Mouse (Mus musculus) heart, postnatal 0 days (tissue): ENCODE data around the gene Fxr2. TPM values are rescaled to one million over a fixed set of nuclear protein-coding genes. Genes with fewer than 3 reads are reported as not detected.
A peak's percentile ranks its signal among the peaks of the same experiment; 100 is the strongest.

Experiments
- ATAC-seq: fragments of 200-750 bp; cut with Nextera tagmentation; 2 replicates; pipeline ENCODE4 v1.8.0; 2017; ENCODE audit warnings: low read depth, moderate number of reproducible peaks, moderate library complexity; ENCODE audit not compliant: insufficient read depth
- DNase-seq: peaks from one replicate; pipeline ENCODE4 v3.0.0-alpha.2; 2016; ENCODE audit warnings: low spot score
- H3K27ac ChIP-seq: fragments of 300-500 bp; sonication (generic); 2 replicates; pipeline ENCODE4 v1.5.1; 2014; ENCODE audit warnings: low read depth, mild to moderate bottlenecking
- H3K27me3 ChIP-seq: fragments of 300-500 bp; sonication (generic); 2 replicates; pipeline ENCODE4 v1.6.1; 2014; ENCODE audit warnings: low read length, mixed read lengths; ENCODE audit not compliant: control insufficient read depth, insufficient read depth
- H3K36me3 ChIP-seq: fragments of 300-500 bp; sonication (generic); replicated peaks from 2 replicates; pipeline ENCODE4 v1.6.1; 2014; ENCODE audit warnings: low read length, mixed read lengths; ENCODE audit not compliant: control insufficient read depth, insufficient read depth
- H3K4me1 ChIP-seq: fragments of 300-500 bp; sonication (generic); 2 replicates; pipeline ENCODE4 v1.6.1; 2014; ENCODE audit warnings: antibody characterized with exemption; ENCODE audit not compliant: control insufficient read depth, insufficient read depth
- H3K4me2 ChIP-seq: fragments of 300-500 bp; sonication (generic); 2 replicates; pipeline ENCODE4 v1.6.1; 2014; ENCODE audit warnings: low read depth, mild to moderate bottlenecking, low read length, moderate library complexity
- H3K4me3 ChIP-seq: fragments of 300-500 bp; sonication (generic); 2 replicates; pipeline ENCODE4 v1.5.1; 2014; ENCODE audit warnings: low read depth, low read length
- H3K9ac ChIP-seq: fragments of 300-500 bp; sonication (generic); replicated peaks from 2 replicates; pipeline ENCODE4 v1.6.1; 2014; ENCODE audit warnings: low read depth, low read length, mixed read lengths
- H3K9me3 ChIP-seq: fragments of 300-500 bp; sonication (generic); replicated peaks from 2 replicates; pipeline ENCODE4 v1.6.1; 2016; ENCODE audit warnings: low read length; ENCODE audit not compliant: control insufficient read depth
- CTCF ChIP-seq: IDR thresholded peaks from 2 replicates; pipeline ENCODE4 v1.5.1; 2016; ENCODE audit warnings: antibody characterized with exemption, control low read depth, low read depth
- EP300 ChIP-seq: IDR thresholded peaks from 2 replicates; pipeline ENCODE4 v1.6.1; 2016; ENCODE audit warnings: antibody characterized with exemption, low read depth
- WGBS: fragments of 180-500 bp; shearing (Covaris S2); extraction: QIAGEN DNeasy Blood & Tissue Kit; methylation state at CpG from one replicate; pipeline ENCODE4 v1.1.7; 2014; 5-methylcytosine and 5-hydroxymethylcytosine counted together
- polyA plus RNA-seq: library from polyadenylated mRNA; unstranded; fragments of >200 nt; fragmentation: Nextera tagmentation; extraction: Ambion mirVana; gene quantifications from 2 replicates; pipeline ENCODE4 v1.2.1, GENCODE M21; 2015
- total RNA-seq: library from RNA; depleted of rRNA; stranded (reverse); fragments of >200 nt; gene quantifications from 2 replicates; pipeline ENCODE4 v1.2.3, GENCODE M21; 2014; ENCODE audit warnings: low replicate concordance

The Fxr2 gene
- total and polyA plus RNA-seq, 2 experiments from 2014 or later = 15.8 to 64.7 TPM

DNA sequence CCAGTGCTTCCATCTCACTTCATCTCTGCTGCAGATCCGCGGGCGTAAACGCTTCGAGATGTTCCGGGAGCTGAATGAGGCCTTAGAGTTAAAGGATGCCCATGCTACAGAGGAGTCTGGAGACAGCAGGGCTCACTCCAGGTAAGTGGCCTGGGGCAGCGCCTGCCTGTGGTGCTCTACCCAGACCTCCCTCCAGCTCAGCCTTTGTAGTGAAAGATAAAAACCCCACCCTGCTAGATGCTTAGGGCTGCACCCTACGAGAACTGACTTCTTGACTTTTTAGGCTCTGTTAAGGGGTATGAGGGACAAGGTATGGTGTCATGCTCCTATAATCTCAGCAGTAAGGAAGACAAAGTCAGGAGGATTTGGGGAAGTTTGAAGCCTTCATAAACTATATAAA, 42.2 kb upstream of the Fxr2 start:
- Histone ChIP-seq H3K36me3 (peaks cover 59% of the 10 kb centered on the region), H3K4me2 (no peak overlapping the region), H3K27ac (no peak overlapping the region), H3K9ac (no peak overlapping the region), H3K27me3 (no peaks in the 10 kb centered on the region), H3K9me3 (no peaks in the 10 kb centered on the region), H3K4me3 (no peak overlapping the region), H3K4me1 (no peaks in the 10 kb centered on the region)
- DNase-seq = no peak
- TF ChIP-seq CTCF = no peak
- no peak for TF ChIP-seq EP300
- WGBS = 95% methylated on average over 8 of the region's 8 CpGs
- ATAC-seq = no peak

DNA sequence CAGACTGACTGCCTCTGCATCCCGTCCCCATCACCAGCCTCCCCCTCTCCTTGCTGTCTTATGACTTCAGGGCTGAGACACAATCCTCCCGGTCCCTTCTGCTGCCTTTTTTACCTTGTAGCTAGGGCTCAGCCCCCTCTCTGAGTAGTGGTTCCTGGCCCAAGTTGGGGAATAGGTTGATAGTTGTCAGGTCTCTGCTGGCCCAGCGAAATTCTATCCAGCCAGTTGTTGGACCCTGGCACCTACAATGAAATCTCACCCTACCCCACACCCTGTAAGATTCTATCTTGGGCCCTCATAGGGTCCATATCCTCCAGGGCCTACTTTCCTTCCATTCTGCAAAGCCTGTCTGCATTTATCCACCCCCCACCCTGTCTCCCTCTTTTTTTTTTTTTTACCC, 41.4 kb upstream of the Fxr2 start:
- Histone ChIP-seq H3K27ac (no peak overlapping the region), H3K4me2 (no peak overlapping the region), H3K36me3 (peaks cover 59% of the 10 kb centered on the region), H3K4me1 (no peaks in the 10 kb centered on the region), H3K4me3 (no peak overlapping the region), H3K9me3 (no peaks in the 10 kb centered on the region), H3K27me3 (no peaks in the 10 kb centered on the region), H3K9ac (no peak overlapping the region)
- no peak for ATAC-seq
- 83% methylated on average over 3 of the region's 3 CpGs for WGBS
- no peak for DNase-seq
- no peak for TF ChIP-seq EP300
- no peak for TF ChIP-seq CTCF

DNA sequence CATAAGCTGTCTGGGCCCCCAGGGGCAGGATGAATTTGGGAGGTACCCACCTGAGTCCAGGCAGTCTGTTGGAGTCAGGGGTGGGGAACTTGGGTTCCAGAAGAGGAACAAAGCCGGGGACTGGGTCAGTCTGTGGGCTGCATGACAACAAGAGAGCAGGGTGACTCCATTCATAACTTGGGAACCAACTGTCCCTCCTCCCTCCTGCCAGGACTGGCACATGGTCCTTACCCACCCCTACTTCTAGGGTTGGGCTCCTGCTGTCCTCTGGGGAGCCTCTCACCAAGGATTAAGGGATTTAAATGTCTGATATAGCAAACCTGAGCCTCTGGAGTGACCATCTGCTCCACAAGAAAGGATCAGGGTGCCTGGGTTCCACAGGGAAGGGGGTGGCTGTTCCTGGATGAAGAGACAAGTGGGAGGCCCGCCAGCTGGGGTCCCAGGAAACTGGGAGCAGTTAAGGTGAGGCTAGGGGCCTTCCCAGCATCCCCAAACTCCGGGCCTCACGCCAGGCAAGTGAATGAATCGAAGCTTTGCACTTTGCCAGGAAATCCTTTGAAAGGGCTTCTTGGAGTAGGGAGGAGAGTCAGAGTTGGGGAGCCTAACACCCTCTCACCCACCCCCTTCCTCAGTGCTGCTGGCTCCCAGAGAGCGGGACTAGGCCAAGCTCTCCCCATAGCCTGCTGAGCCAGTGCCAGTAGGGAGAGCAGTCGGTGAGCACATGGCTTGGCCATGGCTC, 40.7 kb upstream of the Fxr2 start:
- H3K27me3 ChIP-seq = no peaks in the 10 kb centered on the region
- H3K4me2 ChIP-seq = no peak overlapping the region
- DNase-seq = no peak
- no peak overlapping the region for H3K27ac ChIP-seq
- no peak for ATAC-seq
- H3K4me1 ChIP-seq = no peaks in the 10 kb centered on the region
- no peak for TF ChIP-seq EP300
- TF ChIP-seq CTCF = no peak
- WGBS = 63% methylated on average over 7 of the region's 7 CpGs
- peaks cover 58% of the 10 kb centered on the region for H3K36me3 ChIP-seq
- H3K4me3 ChIP-seq = no peak overlapping the region
- no peak overlapping the region for H3K9ac ChIP-seq
- no peaks in the 10 kb centered on the region for H3K9me3 ChIP-seq

DNA sequence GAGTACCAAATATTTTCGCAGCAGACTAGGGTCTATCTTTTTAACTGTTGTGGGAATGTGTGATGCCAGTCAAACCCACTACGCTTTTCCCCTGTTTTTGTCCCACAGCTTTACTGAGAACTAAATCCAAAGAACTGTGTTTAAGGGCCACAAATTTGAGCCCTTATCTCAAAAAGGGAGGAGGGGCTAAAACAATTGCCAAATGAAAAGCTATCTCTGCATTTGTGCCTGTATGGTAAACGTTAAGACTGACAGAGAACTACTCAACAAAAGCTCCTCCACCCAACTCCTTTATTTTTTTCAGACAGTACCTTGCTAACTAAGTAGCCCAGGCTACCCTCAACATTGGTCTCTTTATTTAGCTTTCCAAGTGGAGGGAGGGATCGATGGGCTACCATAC, 40.0 kb upstream of the Fxr2 start:
- TF ChIP-seq EP300 = no peak
- no peak for TF ChIP-seq CTCF
- no peaks in the 10 kb centered on the region for H3K9me3 ChIP-seq
- WGBS = 71% methylated on average over 4 of the region's 4 CpGs
- DNase-seq (no peak), ATAC-seq (no peak)
- no peak overlapping the region for H3K4me2 ChIP-seq
- H3K9ac ChIP-seq = no peak overlapping the region
- H3K27me3 ChIP-seq = no peaks in the 10 kb centered on the region
- H3K36me3 ChIP-seq = peaks cover 51% of the 10 kb centered on the region
- no peak overlapping the region for H3K27ac ChIP-seq
- H3K4me3 ChIP-seq = no peak overlapping the region
- H3K4me1 ChIP-seq = no peaks in the 10 kb centered on the region

DNA sequence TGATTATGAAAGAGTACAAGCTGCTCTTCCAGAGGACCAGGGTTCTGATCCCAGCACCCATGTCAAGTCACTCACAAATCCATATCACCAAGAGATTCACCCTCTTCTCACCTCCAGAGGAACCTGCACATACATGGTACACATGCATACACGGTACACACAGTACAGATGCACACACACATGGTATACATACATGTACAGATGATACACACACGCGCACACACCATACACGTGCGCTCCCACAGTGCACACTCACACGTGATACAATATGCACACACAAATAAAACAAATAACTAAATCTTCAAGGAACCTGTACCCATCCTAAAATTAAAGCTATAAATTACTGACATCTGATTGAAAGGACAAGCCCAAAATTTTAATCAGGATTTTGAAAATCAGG, 37.9 kb upstream of the Fxr2 start:
- no peak for DNase-seq
- Histone ChIP-seq H3K27me3 (no peaks in the 10 kb centered on the region), H3K27ac (no peak overlapping the region), H3K9me3 (no peaks in the 10 kb centered on the region), H3K4me2 (no peak overlapping the region), H3K4me3 (no peak overlapping the region), H3K9ac (no peak overlapping the region), H3K4me1 (peaks cover 7% of the 10 kb centered on the region; the same call in 1 of the 2 replicates), H3K36me3 (peaks cover 30% of the 10 kb centered on the region)
- TF ChIP-seq EP300 (no peak), CTCF (no peak)
- ATAC-seq = no peak
- WGBS = 95% methylated on average over 6 of the region's 6 CpGs

DNA sequence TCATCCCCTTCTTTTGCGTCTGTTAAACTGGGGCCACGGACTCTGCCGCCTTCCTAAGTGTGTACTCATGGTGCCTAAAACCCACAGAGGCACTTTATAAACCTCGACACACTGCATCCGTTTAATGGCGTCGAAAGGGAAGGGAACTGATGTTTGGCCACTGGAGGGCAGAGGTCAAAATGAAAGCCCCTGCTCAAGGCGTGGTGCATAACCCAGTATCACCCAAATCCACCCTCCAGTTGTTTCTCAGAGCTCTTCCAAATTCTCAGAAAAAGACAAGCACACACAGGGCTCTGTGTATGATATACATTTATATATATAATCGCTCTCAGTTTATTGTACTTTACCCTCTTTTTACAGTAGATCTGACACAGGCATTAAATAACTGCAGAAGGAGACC, 33.4 kb upstream of the Fxr2 start:
- DNase-seq (no peak), ATAC-seq (no peak)
- H3K9ac ChIP-seq = no peak overlapping the region
- no peaks in the 10 kb centered on the region for H3K27me3 ChIP-seq
- no peak overlapping the region for H3K4me3 ChIP-seq
- 21% methylated on average over 9 of the region's 9 CpGs for WGBS
- peak overlapping the region; percentile 73 for H3K27ac ChIP-seq
- H3K4me1 ChIP-seq = peaks cover 45% of the 10 kb centered on the region
- no peak overlapping the region for H3K4me2 ChIP-seq
- H3K36me3 ChIP-seq = no peaks in the 10 kb centered on the region; the same call in 1 of the 2 replicates
- TF ChIP-seq EP300 (no peak), CTCF (0 out of 2 replicates have a peak, but pooled peaks have one; percentile 4)
- H3K9me3 ChIP-seq = no peaks in the 10 kb centered on the region
